Mouse (Mus musculus): ENCODE results near the gene Gmcl1. TPM values are rescaled to one million over a fixed set of nuclear protein-coding genes. Genes with fewer than 3 reads are reported as not detected.

The Gmcl1 gene
- polyA plus RNA-seq, 1 experiment, result 1.0 TPM

GRCm38 (mm10) chr6:86772631-86773030 lies 39.4 kb upstream of the Gmcl1 start:
- no peaks in the 10 kb centered on the region for H3K9me3 ChIP-seq (ENCODE audit: control insufficient read depth, low read length)
- no peaks in the 10 kb centered on the region for H3K4me1 ChIP-seq (ENCODE audit: control insufficient read depth)
- no peaks in the 10 kb centered on the region for H3K36me3 ChIP-seq (ENCODE audit: control insufficient read depth)
- no peak for TF ChIP-seq TAL1 (IDR thresholded peaks at IDR 0.05; ENCODE audit: low read length)
- TF ChIP-seq GATA1 (IDR thresholded peaks at IDR 0.05; ENCODE audit: low read length), result no peak
- H3K27me3 ChIP-seq (ENCODE audit: control insufficient read depth), result no peaks in the 10 kb centered on the region
- no peak overlapping the region for H3K4me3 ChIP-seq (replicated peaks)

GRCm38 (mm10) chr6:86768938-86769337 lies 35.8 kb upstream of the Gmcl1 start:
- no peaks in the 10 kb centered on the region for H3K4me1 ChIP-seq (ENCODE audit: control insufficient read depth)
- no peaks in the 10 kb centered on the region for H3K9me3 ChIP-seq (ENCODE audit: control insufficient read depth, low read length)
- H3K4me3 ChIP-seq (replicated peaks), result no peak overlapping the region
- no peak for TF ChIP-seq TAL1 (IDR thresholded peaks at IDR 0.05; ENCODE audit: low read length)
- no peak for TF ChIP-seq GATA1 (IDR thresholded peaks at IDR 0.05; ENCODE audit: low read length)
- H3K36me3 ChIP-seq (ENCODE audit: control insufficient read depth), result no peaks in the 10 kb centered on the region
- H3K27me3 ChIP-seq (ENCODE audit: control insufficient read depth), result no peaks in the 10 kb centered on the region

- Histone ChIP-seq H3K4me1 (ENCODE audit: control insufficient read depth) (no peaks in the 10 kb centered on the region), H3K27me3 (ENCODE audit: control insufficient read depth) (no peaks in the 10 kb centered on the region), H3K9me3 (ENCODE audit: control insufficient read depth, low read length) (no peaks in the 10 kb centered on the region), H3K4me3 (replicated peaks) (no peak overlapping the region), H3K36me3 (ENCODE audit: control insufficient read depth) (no peaks in the 10 kb centered on the region)
- TF ChIP-seq TAL1 (IDR thresholded peaks at IDR 0.05; ENCODE audit: low read length), result no peak
- no peak for TF ChIP-seq GATA1 (IDR thresholded peaks at IDR 0.05; ENCODE audit: low read length)
Measured at GRCm38 (mm10) chr6:86768186-86768776, 35.1 kb upstream of the Gmcl1 start.

- no peak overlapping the region for H3K4me3 ChIP-seq (replicated peaks)
- no peaks in the 10 kb centered on the region for H3K4me1 ChIP-seq (ENCODE audit: control insufficient read depth)
- no peaks in the 10 kb centered on the region for H3K9me3 ChIP-seq (ENCODE audit: control insufficient read depth, low read length)
- no peaks in the 10 kb centered on the region for H3K36me3 ChIP-seq (ENCODE audit: control insufficient read depth)
- TF ChIP-seq TAL1 (IDR thresholded peaks at IDR 0.05; ENCODE audit: low read length) (no peak), GATA1 (IDR thresholded peaks at IDR 0.05; ENCODE audit: low read length) (no peak)
- no peaks in the 10 kb centered on the region for H3K27me3 ChIP-seq (ENCODE audit: control insufficient read depth)
Measured at GRCm38 (mm10) chr6:86767465-86767864, 34.3 kb upstream of the Gmcl1 start.

- H3K4me1 ChIP-seq (ENCODE audit: control insufficient read depth), result no peaks in the 10 kb centered on the region
- no peaks in the 10 kb centered on the region for H3K27me3 ChIP-seq (ENCODE audit: control insufficient read depth)
- no peaks in the 10 kb centered on the region for H3K9me3 ChIP-seq (ENCODE audit: control insufficient read depth, low read length)
- TF ChIP-seq TAL1 (IDR thresholded peaks at IDR 0.05; ENCODE audit: low read length) (no peak), GATA1 (IDR thresholded peaks at IDR 0.05; ENCODE audit: low read length) (no peak)
- no peaks in the 10 kb centered on the region; the same call in 1 of the 2 replicates for H3K36me3 ChIP-seq (ENCODE audit: control insufficient read depth)
- H3K4me3 ChIP-seq (replicated peaks), result no peak overlapping the region
Measured at GRCm38 (mm10) chr6:86765637-86766059, 32.5 kb upstream of the Gmcl1 start.

GRCm38 (mm10) chr6:86754105-86754863 lies 21.1 kb upstream of the Gmcl1 start:
- TF ChIP-seq TAL1 (IDR thresholded peaks at IDR 0.05; ENCODE audit: low read length) (no peak), GATA1 (IDR thresholded peaks at IDR 0.05; ENCODE audit: low read length) (no peak)
- Histone ChIP-seq H3K4me1 (ENCODE audit: control insufficient read depth) (peaks cover 11% of the 10 kb centered on the region), H3K27me3 (ENCODE audit: control insufficient read depth) (no peaks in the 10 kb centered on the region), H3K9me3 (ENCODE audit: control insufficient read depth, low read length) (peaks cover 7% of the 10 kb centered on the region), H3K36me3 (ENCODE audit: control insufficient read depth) (peaks cover 8% of the 10 kb centered on the region; the same call in 1 of the 2 replicates), H3K4me3 (replicated peaks) (no peak overlapping the region)

GRCm38 (mm10) chr6:86752843-86753485 lies 19.8 kb upstream of the Gmcl1 start:
- Histone ChIP-seq H3K27me3 (ENCODE audit: control insufficient read depth) (no peaks in the 10 kb centered on the region), H3K9me3 (ENCODE audit: control insufficient read depth, low read length) (peaks cover 7% of the 10 kb centered on the region), H3K4me3 (replicated peaks) (no peak overlapping the region), H3K36me3 (ENCODE audit: control insufficient read depth) (peaks cover 8% of the 10 kb centered on the region; the same call in 1 of the 2 replicates), H3K4me1 (ENCODE audit: control insufficient read depth) (peaks cover 11% of the 10 kb centered on the region)
- no peak for TF ChIP-seq TAL1 (IDR thresholded peaks at IDR 0.05; ENCODE audit: low read length)
- TF ChIP-seq GATA1 (IDR thresholded peaks at IDR 0.05; ENCODE audit: low read length), result no peak

- Histone ChIP-seq H3K36me3 (ENCODE audit: control insufficient read depth) (peaks cover 8% of the 10 kb centered on the region; the same call in 1 of the 2 replicates), H3K4me1 (ENCODE audit: control insufficient read depth) (peaks cover 7% of the 10 kb centered on the region), H3K27me3 (ENCODE audit: control insufficient read depth) (no peaks in the 10 kb centered on the region), H3K9me3 (ENCODE audit: control insufficient read depth, low read length) (peaks cover 7% of the 10 kb centered on the region), H3K4me3 (replicated peaks) (no peak overlapping the region)
- TF ChIP-seq GATA1 (IDR thresholded peaks at IDR 0.05; ENCODE audit: low read length) (no peak), TAL1 (IDR thresholded peaks at IDR 0.05; ENCODE audit: low read length) (no peak)
Measured at GRCm38 (mm10) chr6:86750961-86751360, 17.8 kb upstream of the Gmcl1 start.

GRCm38 (mm10) chr6:86749817-86750216 lies 16.6 kb upstream of the Gmcl1 start:
- H3K36me3 ChIP-seq (ENCODE audit: control insufficient read depth), result peaks cover 7% of the 10 kb centered on the region; the same call in 1 of the 2 replicates
- H3K27me3 ChIP-seq (ENCODE audit: control insufficient read depth), result no peaks in the 10 kb centered on the region
- peaks cover 6% of the 10 kb centered on the region for H3K9me3 ChIP-seq (ENCODE audit: control insufficient read depth, low read length)
- no peak overlapping the region for H3K4me3 ChIP-seq (replicated peaks)
- TF ChIP-seq TAL1 (IDR thresholded peaks at IDR 0.05; ENCODE audit: low read length), result no peak
- no peak for TF ChIP-seq GATA1 (IDR thresholded peaks at IDR 0.05; ENCODE audit: low read length)
- H3K4me1 ChIP-seq (ENCODE audit: control insufficient read depth), result peaks cover 5% of the 10 kb centered on the region; the same call in 1 of the 2 replicates

All from erythroblast, embryonic 14.5 days (primary cell).